Mouse (Mus musculus): ENCODE data around the gene Tgfb1. TPM values are rescaled to one million over a fixed set of nuclear protein-coding genes. Genes with fewer than 3 reads are reported as not detected.
A peak's percentile ranks its signal among the peaks of the same experiment; 100 is the strongest.

The Tgfb1 gene
- polyA plus RNA-seq, 1 experiment from 2014 or later = 0.78 TPM

GRCm38 (mm10) chr7:25705801-25706251, 19.0 kb downstream of the Tgfb1 start:
- Histone ChIP-seq H3K4me2 (no peak overlapping the region), H3K4me1 (ENCODE audit: control insufficient read depth, insufficient read depth, low read length) (peaks cover 15% of the 10 kb centered on the region), H3K9ac (ENCODE audit: low read length) (no peak overlapping the region), H3K4me3 (ENCODE audit: low read depth, low read length) (no peak overlapping the region), H3K36me3 (ENCODE audit: control insufficient read depth, insufficient read depth, low read length) (no peaks in the 10 kb centered on the region), H3K9me3 (ENCODE audit: control insufficient read depth, low read length) (peaks cover 6% of the 10 kb centered on the region; the same call in 1 of the 2 replicates), H3K27ac (ENCODE audit: low read depth, low read length) (no peak overlapping the region), H3K27me3 (ENCODE audit: control insufficient read depth, insufficient read depth, low read length) (0 out of 2 replicates have a peak, but pooled peaks cover 2% of the 10 kb centered on the region)
- no peak for DNase-seq (ENCODE audit: low spot score, missing footprints)
- WGBS = 68% methylated on average over 6 of the region's 6 CpGs
- no peak for ATAC-seq (ENCODE audit: low FRiP score)

- DNase-seq (ENCODE audit: low spot score, missing footprints) = no peak
- peaks cover 6% of the 10 kb centered on the region; the same call in 1 of the 2 replicates for H3K9me3 ChIP-seq (ENCODE audit: control insufficient read depth, low read length)
- no peak for ATAC-seq (ENCODE audit: low FRiP score)
- no peak overlapping the region for H3K4me2 ChIP-seq
- H3K9ac ChIP-seq (ENCODE audit: low read length) = no peak overlapping the region
- no peak overlapping the region for H3K4me3 ChIP-seq (ENCODE audit: low read depth, low read length)
- no peak overlapping the region for H3K27ac ChIP-seq (ENCODE audit: low read depth, low read length)
- 68% methylated on average over 7 of the region's 7 CpGs for WGBS
- no peaks in the 10 kb centered on the region for H3K36me3 ChIP-seq (ENCODE audit: control insufficient read depth, insufficient read depth, low read length)
- H3K4me1 ChIP-seq (ENCODE audit: control insufficient read depth, insufficient read depth, low read length) = peaks cover 20% of the 10 kb centered on the region
- H3K27me3 ChIP-seq (ENCODE audit: control insufficient read depth, insufficient read depth, low read length) = 0 out of 2 replicates have a peak, but pooled peaks cover 2% of the 10 kb centered on the region
Measured at GRCm38 (mm10) chr7:25706578-25707170, 19.9 kb downstream of the Tgfb1 start.

- Histone ChIP-seq H3K36me3 (ENCODE audit: control insufficient read depth, insufficient read depth, low read length) (no peaks in the 10 kb centered on the region), H3K9ac (ENCODE audit: low read length) (no peak overlapping the region), H3K4me1 (ENCODE audit: control insufficient read depth, insufficient read depth, low read length) (peaks cover 20% of the 10 kb centered on the region), H3K4me3 (ENCODE audit: low read depth, low read length) (no peak overlapping the region), H3K27ac (ENCODE audit: low read depth, low read length) (no peak overlapping the region), H3K4me2 (no peak overlapping the region), H3K9me3 (ENCODE audit: control insufficient read depth, low read length) (no peaks in the 10 kb centered on the region), H3K27me3 (ENCODE audit: control insufficient read depth, insufficient read depth, low read length) (0 out of 2 replicates have a peak, but pooled peaks cover 2% of the 10 kb centered on the region)
- ATAC-seq (ENCODE audit: low FRiP score) = no peak
- DNase-seq (ENCODE audit: low spot score, missing footprints) = no peak
- 72% methylated on average over 15 of the region's 15 CpGs for whole genome bisulfite sequencing
Measured at GRCm38 (mm10) chr7:25707581-25708292, 20.9 kb downstream of the Tgfb1 start.

GRCm38 (mm10) chr7:25709961-25710360, 23.2 kb downstream of the Tgfb1 start:
- H3K9me3 ChIP-seq (ENCODE audit: control insufficient read depth, low read length) = no peaks in the 10 kb centered on the region
- H3K36me3 ChIP-seq (ENCODE audit: control insufficient read depth, insufficient read depth, low read length) = peaks cover 16% of the 10 kb centered on the region
- H3K4me1 ChIP-seq (ENCODE audit: control insufficient read depth, insufficient read depth, low read length) = peaks cover 16% of the 10 kb centered on the region
- DNase-seq (ENCODE audit: low spot score, missing footprints) (no peak), ATAC-seq (ENCODE audit: low FRiP score) (peak; percentile 20; the same call in 1 of the 2 replicates)
- H3K9ac ChIP-seq (ENCODE audit: low read length) = peak overlapping the region; percentile 47
- H3K4me3 ChIP-seq (ENCODE audit: low read depth, low read length) = no peak overlapping the region
- H3K4me2 ChIP-seq = peak overlapping the region; percentile 22; the same call in 1 of the 2 replicates
- H3K27ac ChIP-seq (ENCODE audit: low read depth, low read length) = no peak overlapping the region
- no peaks in the 10 kb centered on the region for H3K27me3 ChIP-seq (ENCODE audit: control insufficient read depth, insufficient read depth, low read length)
- WGBS = 18% methylated on average over 12 of the region's 12 CpGs

GRCm38 (mm10) chr7:25710519-25711130, 23.8 kb downstream of the Tgfb1 start:
- H3K9me3 ChIP-seq (ENCODE audit: control insufficient read depth, low read length) = no peaks in the 10 kb centered on the region
- H3K27me3 ChIP-seq (ENCODE audit: control insufficient read depth, insufficient read depth, low read length) = no peaks in the 10 kb centered on the region
- H3K27ac ChIP-seq (ENCODE audit: low read depth, low read length) = no peak overlapping the region
- ATAC-seq (ENCODE audit: low FRiP score) (peak; percentile 43; the same call in 1 of the 2 replicates), DNase-seq (ENCODE audit: low spot score, missing footprints) (no peak)
- no peak overlapping the region for H3K4me3 ChIP-seq (ENCODE audit: low read depth, low read length)
- peaks cover 20% of the 10 kb centered on the region for H3K36me3 ChIP-seq (ENCODE audit: control insufficient read depth, insufficient read depth, low read length)
- H3K4me2 ChIP-seq = no peak overlapping the region; the same call in 1 of the 2 replicates
- WGBS = 0% methylated on average over 1 of the region's 7 CpGs
- peak overlapping the region; percentile 47 for H3K9ac ChIP-seq (ENCODE audit: low read length)
- H3K4me1 ChIP-seq (ENCODE audit: control insufficient read depth, insufficient read depth, low read length) = peaks cover 14% of the 10 kb centered on the region

- Histone ChIP-seq H3K27ac (ENCODE audit: low read depth, low read length) (no peak overlapping the region), H3K36me3 (ENCODE audit: control insufficient read depth, insufficient read depth, low read length) (peaks cover 23% of the 10 kb centered on the region), H3K27me3 (ENCODE audit: control insufficient read depth, insufficient read depth, low read length) (no peaks in the 10 kb centered on the region), H3K4me3 (ENCODE audit: low read depth, low read length) (no peak overlapping the region), H3K9me3 (ENCODE audit: control insufficient read depth, low read length) (no peaks in the 10 kb centered on the region), H3K4me1 (ENCODE audit: control insufficient read depth, insufficient read depth, low read length) (peaks cover 14% of the 10 kb centered on the region), H3K4me2 (no peak overlapping the region; the same call in 1 of the 2 replicates), H3K9ac (ENCODE audit: low read length) (no peak overlapping the region)
- ATAC-seq (ENCODE audit: low FRiP score) = 0 out of 2 replicates have a peak, but pooled peaks have one; percentile 10
- 72% methylated on average over 5 of the region's 5 CpGs for WGBS
- DNase-seq (ENCODE audit: low spot score, missing footprints) = no peak
Measured at GRCm38 (mm10) chr7:25711165-25711564, 24.4 kb downstream of the Tgfb1 start.

GRCm38 (mm10) chr7:25711731-25712197, 25.0 kb downstream of the Tgfb1 start:
- peaks cover 23% of the 10 kb centered on the region for H3K36me3 ChIP-seq (ENCODE audit: control insufficient read depth, insufficient read depth, low read length)
- 43% methylated on average over 7 of the region's 7 CpGs for WGBS
- H3K4me2 ChIP-seq = no peak overlapping the region
- ATAC-seq (ENCODE audit: low FRiP score) (peak; percentile 30; the same call in 1 of the 2 replicates), DNase-seq (ENCODE audit: low spot score, missing footprints) (no peak)
- peaks cover 14% of the 10 kb centered on the region for H3K4me1 ChIP-seq (ENCODE audit: control insufficient read depth, insufficient read depth, low read length)
- H3K9me3 ChIP-seq (ENCODE audit: control insufficient read depth, low read length) = no peaks in the 10 kb centered on the region
- no peak overlapping the region for H3K27ac ChIP-seq (ENCODE audit: low read depth, low read length)
- no peak overlapping the region for H3K4me3 ChIP-seq (ENCODE audit: low read depth, low read length)
- no peak overlapping the region for H3K9ac ChIP-seq (ENCODE audit: low read length)
- H3K27me3 ChIP-seq (ENCODE audit: control insufficient read depth, insufficient read depth, low read length) = no peaks in the 10 kb centered on the region

- Histone ChIP-seq H3K4me3 (ENCODE audit: low read depth, low read length) (no peak overlapping the region), H3K9me3 (ENCODE audit: control insufficient read depth, low read length) (no peaks in the 10 kb centered on the region), H3K4me2 (no peak overlapping the region), H3K27me3 (ENCODE audit: control insufficient read depth, insufficient read depth, low read length) (no peaks in the 10 kb centered on the region), H3K36me3 (ENCODE audit: control insufficient read depth, insufficient read depth, low read length) (peaks cover 23% of the 10 kb centered on the region), H3K4me1 (ENCODE audit: control insufficient read depth, insufficient read depth, low read length) (peaks cover 14% of the 10 kb centered on the region), H3K27ac (ENCODE audit: low read depth, low read length) (no peak overlapping the region), H3K9ac (ENCODE audit: low read length) (no peak overlapping the region)
- no peak for DNase-seq (ENCODE audit: low spot score, missing footprints)
- no peak for ATAC-seq (ENCODE audit: low FRiP score)
- 88% methylated on average over 9 of the region's 9 CpGs for WGBS
Measured at GRCm38 (mm10) chr7:25712801-25713200, 26.0 kb downstream of the Tgfb1 start.

All from midbrain, embryonic 11.5 days (tissue).